Mouse (Mus musculus): ENCODE measurements at regions not wholly inside any gene's neighbourhood (a gene's known extent, or its start where the extent isn't known, plus 50 kb on each side); places are given as distances from the start of the nearest gene placed in this dataset.

- intact Hi-C loops (cut with DNase I) = no loop called here
- DNase-seq = no peak
Measured at GRCm38 (mm10) chr9:122064937-122065673, 52.0 kb upstream of the Snrk start.

DNA sequence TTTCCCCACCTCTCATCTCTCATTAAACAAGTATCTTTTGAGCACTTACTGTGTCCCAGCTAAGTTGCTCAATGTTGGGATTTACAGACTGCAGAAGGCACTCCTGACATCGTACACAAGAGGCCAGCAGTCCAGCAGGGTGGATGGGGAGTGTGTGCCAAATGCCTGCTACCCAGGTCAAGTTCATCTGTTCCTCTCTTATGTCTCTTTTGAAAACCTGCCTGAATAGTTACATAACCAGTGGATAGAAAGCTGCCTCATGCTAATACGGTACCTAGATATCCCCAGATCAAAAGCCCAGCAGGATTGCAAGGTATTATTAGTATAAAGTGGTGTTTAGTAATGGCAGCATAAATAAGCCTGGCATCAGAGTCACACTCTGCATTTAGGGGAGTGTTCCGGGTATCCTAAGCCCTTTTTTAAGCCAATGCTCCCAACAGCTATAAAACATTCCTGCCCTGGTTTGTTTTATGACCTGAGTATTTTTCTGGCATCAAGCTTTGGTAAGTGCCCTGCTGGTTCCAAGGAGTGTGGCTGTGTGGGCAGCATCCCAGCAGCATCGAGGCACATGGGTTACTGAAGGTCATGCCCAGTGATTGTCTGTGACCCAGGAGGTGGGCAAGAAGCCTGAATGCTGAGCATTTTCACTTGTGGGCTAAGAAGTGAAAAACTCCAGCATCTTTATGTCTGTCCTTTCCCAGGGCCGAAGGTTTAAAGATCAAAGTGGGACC, 59.1 kb upstream of the Pomgnt2 start:
- intact Hi-C loops (cut with DNase I) = no loop called here

DNA sequence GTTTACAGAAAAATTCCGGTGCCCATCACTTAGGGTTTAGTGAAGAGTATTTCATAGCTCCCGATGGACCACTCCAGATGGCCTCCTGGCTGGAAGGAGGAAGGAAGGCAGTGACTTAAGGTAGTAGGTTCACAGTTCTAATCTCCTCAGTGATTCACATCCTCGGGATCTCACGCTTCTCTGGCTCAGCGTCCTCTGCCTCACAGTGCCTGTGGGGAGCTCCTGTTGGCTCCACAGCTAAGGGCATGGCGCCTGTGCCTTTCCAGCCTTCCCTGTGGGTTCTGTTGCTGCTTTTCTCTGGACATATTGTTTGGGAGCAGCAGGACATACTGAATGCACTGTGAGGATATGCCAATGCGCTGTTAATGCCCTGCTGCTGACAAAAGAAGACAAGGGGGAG, 54.8 kb upstream of the Pomgnt2 start:
- intact Hi-C loops (cut with DNase I) = no loop called here
- no peak for DNase-seq

More for the DNA sequence above, 59.1 kb upstream of the Pomgnt2 start:
- peak in 1 of 2 experiments; percentile 37 for DNase-seq

- DNase-seq = no peak
- intact Hi-C loops (cut with DNase I) = no loop called here
Measured at GRCm38 (mm10) chr9:122051096-122051495, 54.2 kb upstream of the Pomgnt2 start.

DNA sequence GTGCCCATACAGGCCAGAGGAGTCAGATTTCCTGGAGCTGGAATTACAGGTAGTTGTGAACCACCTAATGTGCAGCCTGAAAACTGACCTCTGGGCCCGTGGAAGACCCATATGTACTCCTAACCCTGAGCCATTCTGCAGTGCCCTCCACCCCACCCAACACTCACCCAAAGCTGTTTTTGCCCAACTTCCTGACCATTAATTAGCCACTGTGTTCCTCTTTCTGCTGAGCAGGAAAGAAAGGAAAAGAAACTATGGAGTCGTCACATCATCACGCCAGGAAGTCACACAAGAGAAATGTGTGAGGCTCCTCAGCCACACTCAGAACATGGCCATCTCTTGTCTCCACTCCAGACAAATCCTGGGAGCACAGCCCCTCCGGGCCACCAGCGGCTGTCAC, 52.1 kb upstream of the Pomgnt2 start:
- no peak for DNase-seq
- intact Hi-C loops (cut with DNase I) = no loop called here

DNA sequence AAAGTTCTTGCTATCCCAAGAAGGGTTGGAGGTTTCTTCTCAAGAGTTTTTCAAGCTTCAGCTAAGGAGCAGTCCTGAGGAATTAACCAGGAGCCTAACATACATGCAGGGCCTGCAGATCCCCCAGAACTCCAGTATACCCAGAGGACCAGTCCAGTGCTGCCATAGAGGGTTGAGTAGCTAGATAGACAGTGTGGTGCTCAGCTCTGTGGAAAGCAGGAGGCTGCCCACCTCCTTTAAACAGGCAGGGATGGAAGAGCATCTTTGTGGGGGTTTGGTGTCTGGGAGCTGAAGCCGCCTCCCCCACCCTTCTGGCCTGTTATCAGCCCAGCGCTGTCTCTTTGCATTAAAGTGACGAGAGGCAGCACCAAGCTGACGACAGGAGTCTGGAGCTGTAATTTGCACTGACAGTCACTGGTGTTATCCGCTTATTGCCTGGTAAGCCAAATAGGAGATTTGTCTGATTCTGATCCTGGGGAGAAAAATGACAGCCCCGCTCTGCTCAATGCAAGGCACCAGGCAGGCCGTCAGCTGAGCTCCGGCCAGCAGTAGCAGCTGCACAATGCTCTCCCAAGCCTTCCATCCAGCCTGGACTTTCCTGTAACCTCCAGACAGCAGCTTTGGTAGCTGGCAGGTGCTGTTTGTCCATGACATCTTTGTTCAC, 51.2 kb upstream of the Pomgnt2 start:
- intact Hi-C loops (cut with DNase I) = no loop called here
- DNase-seq = no peak

Data from gastrocnemius, postnatal 36 days (tissue).